Mouse (Mus musculus) gastrocnemius, adult 8-10 months (tissue): Measurements from ENCODE around the gene Tead4. TPM values are rescaled to one million over a fixed set of nuclear protein-coding genes. Genes with fewer than 3 reads are reported as not detected.
"Not testable (repeated sequence)": the region's sequence is repeated elsewhere in the genome, so short reads cannot be mapped to it uniquely, and the experiment has no call there.

Source experiments
- DNase-seq, 2 experiments: peaks; one replicate each; pipeline ENCODE4 v3.0.0; 2022; ENCODE audit warnings: low spot score in 2 of 2
- total RNA-seq, 4 experiments: library from RNA; stranded (reverse); gene quantifications; 2 replicates each; pipeline ENCODE4 v1.2.4; 2022

Gene Tead4
- total RNA-seq, 4 experiments from 2014 or later, result 6.0 to 8.1 (median 7.5) TPM

DNA sequence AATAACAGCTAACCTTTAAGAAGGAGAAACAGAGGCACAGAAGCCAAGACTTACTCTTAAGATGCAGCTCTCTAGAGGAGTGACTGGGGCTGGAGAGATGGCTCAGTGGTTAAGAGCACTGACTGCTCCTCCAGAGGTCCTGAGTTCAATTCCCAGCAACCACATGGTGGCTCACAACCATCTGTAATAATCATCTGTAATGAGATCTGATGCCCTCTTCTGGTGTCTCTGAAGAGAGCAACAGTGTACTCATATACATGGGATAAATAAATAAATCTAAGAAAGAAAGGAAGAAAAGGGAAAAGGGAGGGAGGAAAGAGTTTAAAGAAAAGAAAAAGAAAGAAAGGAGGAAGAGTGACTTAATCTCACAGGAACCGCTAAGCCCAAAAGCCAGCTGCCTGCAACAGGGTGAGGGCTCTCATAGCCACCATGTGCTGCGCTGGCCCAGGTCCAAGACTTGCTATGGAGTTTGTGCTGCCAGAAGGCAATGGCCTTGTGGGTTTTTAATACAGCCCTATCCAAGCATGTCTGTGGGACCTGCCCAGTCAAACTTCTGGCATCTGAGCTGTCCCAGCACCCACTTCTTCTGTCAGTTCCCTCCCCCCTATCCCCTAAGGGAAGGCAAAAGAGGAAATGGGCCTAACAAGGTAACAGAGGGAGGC lies 63.4 kb downstream of the Tead4 start:
- DNase-seq, result no peak

- peak; percentile 62 to 75 for DNase-seq
Observed at GRCm38 (mm10) chr6:128236581-128236980, 64.0 kb downstream of the Tead4 start.

- DNase-seq, result no peak
Observed at GRCm38 (mm10) chr6:128234206-128234605, 66.4 kb downstream of the Tead4 start.

- no peak for DNase-seq
Observed at GRCm38 (mm10) chr6:128232216-128232615, 68.4 kb downstream of the Tead4 start.

DNA sequence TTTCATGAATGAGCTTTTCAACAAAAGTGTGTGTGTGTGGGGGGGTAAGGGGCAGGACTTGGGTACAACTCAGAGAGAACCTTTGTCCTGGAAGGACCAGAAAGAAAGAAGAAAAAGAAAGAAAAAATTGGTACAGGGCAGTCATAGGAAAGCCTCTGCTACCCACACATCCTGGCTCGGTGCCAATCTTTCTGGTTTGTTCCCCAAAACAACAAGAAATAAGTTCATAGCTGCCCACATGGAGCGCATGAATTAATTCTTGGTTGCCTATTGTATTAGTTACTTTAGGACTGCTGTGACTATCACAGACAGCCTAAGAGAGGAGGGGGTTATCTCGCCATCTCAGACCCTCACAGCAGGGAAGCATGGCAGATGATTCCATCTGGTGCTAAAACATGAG lies 68.9 kb downstream of the Tead4 start:
- DNase-seq, result no peak

DNA sequence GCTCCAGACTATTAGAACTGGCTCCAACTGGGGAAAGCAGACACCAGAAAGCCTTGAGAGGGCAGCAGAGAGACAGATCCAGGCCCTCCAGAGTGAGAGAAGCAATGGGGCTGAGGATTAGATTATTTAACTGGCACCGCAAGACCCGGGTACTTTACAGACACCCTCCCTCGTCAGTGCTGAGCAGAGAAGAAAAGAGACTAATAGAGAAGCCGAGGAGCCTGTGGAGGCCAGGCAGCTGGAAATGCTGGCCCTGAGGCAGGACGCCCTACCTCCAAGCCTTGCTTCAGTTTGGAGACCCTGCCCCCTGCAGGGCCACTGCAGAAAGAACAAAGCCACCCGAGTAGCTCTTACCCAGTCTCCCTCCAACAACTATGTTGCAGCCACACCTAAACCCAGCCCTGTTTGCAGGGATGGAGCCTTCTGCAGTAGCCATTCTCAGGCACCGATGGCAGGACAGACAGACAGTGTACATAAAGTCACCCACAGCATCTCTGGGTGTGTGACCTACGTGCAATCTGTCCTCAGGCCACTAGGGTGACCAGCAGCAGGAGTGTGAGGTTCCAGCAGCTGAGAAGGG lies 73.1 kb downstream of the Tead4 start:
- DNase-seq, result no peak

- DNase-seq, result no peak
Observed at GRCm38 (mm10) chr6:128226941-128227340, 73.7 kb downstream of the Tead4 start.

- no peak for DNase-seq
Observed at GRCm38 (mm10) chr6:128225846-128226176, 74.8 kb downstream of the Tead4 start.

- DNase-seq, result no peak
Observed at GRCm38 (mm10) chr6:128225009-128225845, 75.4 kb downstream of the Tead4 start.

- DNase-seq, result no peak
Observed at GRCm38 (mm10) chr6:128223159-128223558, 77.5 kb downstream of the Tead4 start.

DNA sequence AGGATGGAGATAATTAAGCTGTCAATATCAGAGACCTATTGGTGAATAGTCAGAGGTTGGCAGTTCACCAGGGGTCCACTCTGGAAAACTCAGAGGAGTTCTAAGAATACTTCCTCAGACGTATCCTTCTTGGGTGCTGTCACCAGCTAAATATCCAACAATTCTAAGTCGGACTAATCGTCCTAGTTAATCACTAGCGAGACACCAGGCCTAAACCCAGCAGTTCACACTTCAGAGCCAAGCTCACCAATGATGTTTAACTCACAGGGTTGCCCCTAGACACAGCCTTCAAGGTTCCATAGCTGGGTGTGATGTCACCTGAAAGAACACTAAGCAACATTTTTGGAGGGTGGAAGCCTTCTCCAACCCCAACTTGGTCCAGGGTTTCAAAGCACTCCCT lies 85.6 kb downstream of the Tead4 start:
- DNase-seq, result not testable (repeated sequence)

GRCm38 (mm10) chr6:128209199-128209598 lies 91.4 kb downstream of the Tead4 start:
- not testable (repeated sequence) for DNase-seq

DNA sequence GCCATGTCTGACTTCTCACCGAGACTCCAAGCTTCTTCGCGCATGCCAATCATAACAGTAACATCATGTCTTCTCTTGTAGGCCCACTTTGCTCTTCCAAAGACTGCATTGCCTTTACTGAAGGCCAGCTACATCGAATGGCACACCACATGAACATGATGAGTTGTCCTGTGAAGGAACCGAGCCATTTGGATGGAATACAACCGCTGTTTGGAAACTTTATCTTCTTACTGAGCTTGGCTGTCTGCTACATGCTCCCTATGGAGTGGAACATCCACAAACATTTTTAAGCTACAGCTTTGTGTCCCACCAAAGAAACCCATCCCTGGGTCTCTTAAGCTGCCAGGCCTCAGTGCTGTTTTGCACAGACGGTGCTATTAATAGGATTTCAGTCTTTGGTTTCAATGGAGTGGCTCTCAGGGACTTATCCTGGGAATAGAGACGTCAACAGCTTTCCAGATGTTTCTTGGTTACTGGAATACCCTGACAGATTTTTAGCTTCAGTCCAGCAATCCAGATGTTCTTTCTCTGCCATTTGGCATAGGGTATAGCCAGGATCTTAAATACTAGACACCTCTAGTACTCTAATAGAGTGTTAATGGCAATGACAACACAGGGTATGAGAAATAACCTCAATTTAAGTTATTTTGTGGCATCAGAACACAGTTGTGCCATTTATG lies 92.0 kb downstream of the Tead4 start:
- DNase-seq, result no peak

GRCm38 (mm10) chr6:128203557-128203956 lies 97.1 kb downstream of the Tead4 start:
- no peak for DNase-seq

GRCm38 (mm10) chr6:128200847-128201640 lies 99.6 kb downstream of the Tead4 start:
- DNase-seq, result peak; percentile 50 to 54

GRCm38 (mm10) chr6:128200116-128200846 lies 100.3 kb downstream of the Tead4 start:
- peak; percentile 98 to 99 for DNase-seq

DNA sequence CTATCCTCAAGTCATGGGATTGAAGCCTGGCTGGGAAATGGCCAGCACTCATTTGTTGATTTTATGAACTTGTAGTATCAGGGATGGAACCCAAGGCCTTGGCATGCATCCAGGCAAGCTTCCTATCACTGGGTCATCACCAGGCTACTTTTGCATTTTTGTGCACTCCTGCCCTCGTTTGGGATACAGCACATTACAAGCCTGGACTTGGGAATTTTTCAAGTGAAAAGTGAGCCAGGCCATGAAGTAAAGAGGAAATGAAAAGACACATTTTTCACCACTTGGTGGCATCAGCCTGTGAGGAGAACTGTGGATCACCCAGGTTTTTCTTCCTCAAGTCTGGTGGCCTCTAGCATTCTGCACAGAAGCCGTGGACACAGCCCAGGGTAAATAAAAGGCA lies 117.1 kb downstream of the Tead4 start:
- DNase-seq, result no peak

GRCm38 (mm10) chr6:128181176-128181575 lies 119.4 kb downstream of the Tead4 start:
- DNase-seq, result no peak

- no peak for DNase-seq
Observed at GRCm38 (mm10) chr6:128179651-128180050, 121.0 kb downstream of the Tead4 start.

DNA sequence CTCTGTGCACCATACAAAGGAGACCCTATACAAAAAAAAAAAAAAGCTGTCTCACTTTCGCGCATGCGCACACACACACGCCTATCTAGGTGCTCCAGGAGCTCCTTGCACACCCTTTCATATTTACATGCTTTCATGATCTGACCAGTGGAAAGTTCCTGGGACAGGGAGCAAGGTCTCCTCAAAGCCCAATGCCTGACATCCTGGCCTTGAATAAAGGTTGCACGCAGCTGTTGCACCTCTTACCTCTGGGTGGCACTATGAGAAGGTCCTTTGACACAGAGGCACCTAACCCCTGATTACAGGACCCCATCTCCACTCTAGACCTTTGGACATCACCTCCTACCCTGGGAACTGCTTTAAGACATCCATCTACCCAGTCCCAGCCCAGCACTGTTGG lies 121.4 kb downstream of the Tead4 start:
- no peak for DNase-seq
